Mouse (Mus musculus) lung, adult 2 months (tissue): ENCODE results near the gene Celsr1. TPM values are rescaled to one million over a fixed set of nuclear protein-coding genes. Genes with fewer than 3 reads are reported as not detected.
"Not testable (repeated sequence)": the region's sequence is repeated elsewhere in the genome, so short reads cannot be mapped to it uniquely, and the experiment has no call there.

ENCODE experiments used
- DNase-seq: peaks from one replicate; pipeline ENCODE4 v3.0.0; 2022
- H3K4me1 ChIP-seq: fragments of 200-500 bp; 2 replicates; pipeline ENCODE4 v1.6.1; 2011; ENCODE audit warnings: low read length; ENCODE audit not compliant: control insufficient read depth, insufficient read depth
- H3K4me3 ChIP-seq: fragments of 200-500 bp; replicated peaks from 2 replicates; pipeline ENCODE3; 2011; ENCODE audit warnings: low read depth, mild to moderate bottlenecking, control low read depth, low read length; ENCODE audit errors: extremely low read depth
- CTCF ChIP-seq: fragments of 200-500 bp; IDR thresholded peaks from 2 replicates; pipeline ENCODE4 v1.5.1; 2011; ENCODE audit warnings: mild to moderate bottlenecking, low read length, control low read depth; ENCODE audit not compliant: insufficient read depth
- POLR2A ChIP-seq: fragments of 200-500 bp; IDR thresholded peaks from 2 replicates; pipeline ENCODE4 v1.6.1; 2011; ENCODE audit warnings: low read depth, mild to moderate bottlenecking, control low read depth, low read length, borderline replicate concordance; ENCODE audit errors: extremely low read depth
- whole genome bisulfite sequencing: fragments of 180-500 bp; shearing (Covaris S2); methylation state at CpG from one replicate; pipeline ENCODE4 v1.1.7; 2018; 5-methylcytosine and 5-hydroxymethylcytosine counted together
- polyA plus RNA-seq: library from polyadenylated mRNA; depleted of rRNA; stranded (reverse); fragments of >200 nt; gene quantifications from 2 replicates; pipeline ENCODE4 v1.2.3, GENCODE M21; 2012

Gene Celsr1
- polyA plus RNA-seq, 1 experiment, result 16.0 TPM

DNA sequence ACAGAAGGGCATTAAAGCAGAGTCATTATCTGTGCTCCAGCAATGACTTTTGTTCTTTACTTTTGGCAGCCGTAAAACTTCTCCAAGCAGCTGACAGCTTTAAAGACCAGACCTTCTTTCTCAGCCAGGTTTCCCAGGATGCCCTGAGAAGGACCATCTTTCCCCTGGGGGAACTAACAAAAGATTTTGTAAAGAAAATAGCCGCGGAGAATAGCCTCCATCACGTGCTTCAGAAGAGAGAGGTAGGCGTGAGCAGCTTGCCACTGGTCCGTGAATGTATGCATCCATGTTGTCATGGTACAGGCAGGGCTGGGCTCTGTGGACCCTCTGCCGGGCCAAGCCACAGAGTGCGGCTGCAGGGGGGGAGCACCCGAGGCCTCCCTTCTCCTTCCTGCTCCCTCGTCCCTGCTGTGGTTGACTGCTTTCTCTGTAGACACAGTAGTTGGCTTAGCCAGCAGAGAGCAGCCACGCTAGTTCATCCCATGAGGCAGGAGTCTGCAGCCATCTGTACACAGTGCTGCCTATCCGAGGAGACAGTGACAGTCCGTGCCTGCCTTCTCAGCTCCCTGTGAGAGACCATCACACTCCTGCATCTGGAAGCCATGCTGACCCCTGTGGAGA lies 141.0 kb downstream of the Celsr1 start:
- H3K4me1 ChIP-seq, result no peaks in the 10 kb centered on the region
- TF ChIP-seq CTCF (no peak), POLR2A (no peak)
- H3K4me3 ChIP-seq, result no peak overlapping the region
- WGBS, result 88% methylated on average over 13 of the region's 13 CpGs
- no peak for DNase-seq

DNA sequence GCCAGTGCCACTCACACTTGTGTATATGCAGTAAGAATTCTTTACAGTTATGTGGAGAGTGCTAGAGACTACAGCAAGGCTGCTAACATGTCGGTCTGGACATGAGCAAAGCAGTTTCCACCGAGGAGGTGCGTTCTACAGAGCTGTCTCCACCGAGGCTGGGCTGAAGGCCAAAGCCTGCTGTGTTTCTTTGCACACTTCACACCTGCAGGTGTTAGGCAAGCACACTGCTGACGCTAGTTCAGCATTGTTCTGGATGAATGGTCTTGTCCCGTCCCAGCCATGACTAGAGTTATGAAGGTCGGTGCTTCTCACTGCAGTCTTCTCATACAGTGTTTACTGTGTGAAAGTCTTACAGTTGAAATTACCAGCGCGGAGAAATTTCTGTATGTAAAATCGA lies 141.6 kb downstream of the Celsr1 start:
- TF ChIP-seq CTCF, result no peak
- no peak for TF ChIP-seq POLR2A
- no peak for DNase-seq
- no peak overlapping the region for H3K4me3 ChIP-seq
- H3K4me1 ChIP-seq, result no peaks in the 10 kb centered on the region
- WGBS, result 65% methylated on average over 10 of the region's 10 CpGs

DNA sequence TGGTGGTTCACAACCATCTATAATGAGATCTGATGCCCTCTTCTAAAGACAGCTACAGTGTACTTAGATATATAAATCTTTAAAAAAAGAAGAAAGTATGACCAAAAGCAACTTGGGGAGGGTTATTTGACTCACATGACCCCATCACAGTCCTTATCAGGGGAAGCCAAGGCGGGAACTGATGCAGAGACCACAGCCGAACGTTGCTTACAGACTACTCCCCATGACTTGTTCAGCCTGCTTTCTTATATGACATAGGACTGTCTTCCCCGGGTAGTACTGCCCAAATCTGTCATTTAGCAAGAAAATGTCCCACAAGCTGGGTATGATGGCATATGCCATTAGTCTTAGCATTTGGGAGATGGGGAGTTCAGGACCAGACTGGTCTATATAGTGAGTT lies 144.3 kb downstream of the Celsr1 start:
- WGBS, result 90% methylated on average over 4 of the region's 4 CpGs
- DNase-seq, result no peak
- Histone ChIP-seq H3K4me1 (no peaks in the 10 kb centered on the region), H3K4me3 (no peak overlapping the region)
- no peak for TF ChIP-seq POLR2A

DNA sequence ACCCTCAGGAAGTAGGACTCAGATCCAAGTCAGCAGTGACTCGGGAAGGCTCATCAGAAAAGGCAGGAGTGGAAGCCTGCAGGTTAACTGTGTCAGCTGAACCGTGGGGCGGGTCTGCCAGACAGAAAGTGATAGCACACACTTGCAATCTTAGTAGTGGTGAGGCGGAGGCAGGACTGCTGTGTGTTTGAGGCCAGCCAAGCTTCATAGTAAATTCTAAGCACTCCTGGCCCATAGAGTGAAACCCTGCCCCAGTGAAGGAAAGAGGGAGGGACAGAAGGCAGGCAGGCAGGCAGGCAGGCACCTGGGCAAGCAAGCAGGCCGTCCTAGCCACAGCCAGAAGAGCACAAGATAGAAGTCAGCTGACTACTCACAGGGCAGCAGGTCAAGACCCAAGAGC lies 148.0 kb downstream of the Celsr1 start:
- no peaks in the 10 kb centered on the region for H3K4me1 ChIP-seq
- H3K4me3 ChIP-seq, result no peak overlapping the region
- no peak for TF ChIP-seq CTCF
- no peak for TF ChIP-seq POLR2A
- DNase-seq, result no peak
- 81% methylated on average over 5 of the region's 5 CpGs for WGBS

DNA sequence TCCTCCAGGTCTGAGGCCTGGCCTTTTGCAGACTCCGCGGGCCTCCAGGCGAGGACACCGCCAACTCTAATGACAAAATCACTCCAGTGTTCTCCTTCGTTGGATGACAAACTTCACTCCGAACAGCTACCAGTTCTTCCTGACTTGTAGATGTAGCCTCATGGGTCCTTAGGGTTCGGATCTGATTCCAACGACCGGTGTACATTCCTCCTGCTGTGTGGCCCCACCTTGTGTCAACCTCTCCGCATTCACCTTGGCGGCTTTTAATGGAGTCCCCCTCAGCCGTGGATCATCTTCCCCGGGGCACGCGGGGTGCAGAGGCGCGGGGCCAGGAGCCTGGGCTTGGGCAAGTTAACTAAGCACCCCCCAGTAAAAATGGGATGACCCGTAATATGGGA lies 154.1 kb downstream of the Celsr1 start:
- TF ChIP-seq CTCF, result no peak
- Histone ChIP-seq H3K4me1 (peaks cover 6% of the 10 kb centered on the region; the same call in 1 of the 2 replicates), H3K4me3 (peak overlapping the region; percentile 82)
- DNase-seq, result no peak
- 1% methylated on average over 18 of the region's 18 CpGs for WGBS

DNA sequence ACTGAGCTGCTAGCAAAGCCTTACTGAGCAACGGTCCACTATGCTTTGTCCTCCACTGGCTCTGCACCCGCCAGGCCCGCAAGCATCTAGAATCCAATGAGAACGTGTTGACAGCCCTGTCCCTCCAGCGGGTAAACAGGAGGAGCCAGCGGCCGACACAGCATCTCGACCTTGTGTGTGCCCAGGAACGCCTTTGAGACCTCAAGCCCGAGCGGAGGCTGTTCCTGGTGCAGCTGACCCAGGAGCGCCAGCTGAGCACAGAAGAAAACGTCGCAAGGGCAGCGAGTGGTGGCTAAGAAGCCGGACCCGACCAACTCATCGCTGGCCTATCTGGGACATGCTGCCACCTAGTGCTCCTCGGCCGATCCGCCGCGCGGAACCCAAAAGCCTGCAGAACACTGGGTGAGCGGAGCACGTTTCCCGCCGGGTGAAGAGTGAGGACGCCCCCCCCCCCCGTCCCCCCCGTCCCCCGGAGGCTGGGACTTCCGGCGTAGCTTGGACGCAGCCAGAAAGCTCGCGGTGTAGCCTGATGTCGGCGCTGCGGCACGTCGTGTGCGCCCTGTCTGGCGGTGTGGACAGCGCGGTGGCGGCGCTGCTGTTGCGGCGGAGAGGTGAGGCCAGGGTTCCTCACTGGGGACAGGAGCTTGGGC lies 154.6 kb downstream of the Celsr1 start, which contains the start of gene Trmu:
Gene Trmu (plus strand): TSS at position 465 of the 650 bp plus-strand sequence.
- Histone ChIP-seq H3K4me1 (peaks cover 6% of the 10 kb centered on the region; the same call in 1 of the 2 replicates), H3K4me3 (peak within 1 kb of the TSS; percentile 82)
- peak; percentile 77; the same call in 1 of the 2 replicates for TF ChIP-seq POLR2A
- peak; percentile 59 for TF ChIP-seq CTCF
- DNase-seq, result peak; percentile 85
- WGBS, result under 1% methylated on average over 50 of the region's 50 CpGs

DNA sequence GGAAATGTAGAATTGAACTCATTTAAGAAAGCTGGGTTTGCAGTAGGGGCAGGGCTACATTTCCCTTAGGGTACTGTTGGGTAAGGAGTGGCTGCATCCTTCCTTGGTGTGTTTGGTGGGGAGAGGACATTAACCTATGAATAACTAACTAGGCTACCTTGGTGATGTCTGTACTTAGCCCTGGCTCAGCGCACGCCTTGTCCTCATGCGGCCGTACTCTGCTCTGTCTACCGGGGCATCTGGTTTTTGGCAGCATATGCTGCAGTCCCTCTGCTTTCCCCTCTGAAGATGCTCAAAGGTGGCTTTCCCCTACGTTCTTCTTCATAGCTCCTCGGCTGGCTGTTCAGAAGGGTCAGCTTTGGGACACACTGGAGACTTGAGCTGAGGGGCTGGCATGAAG lies 156.2 kb downstream of the Celsr1 start:
- no peak overlapping the region for H3K4me3 ChIP-seq
- 95% methylated on average over 7 of the region's 7 CpGs for WGBS
- H3K4me1 ChIP-seq, result peaks cover 6% of the 10 kb centered on the region; the same call in 1 of the 2 replicates
- TF ChIP-seq CTCF (no peak), POLR2A (no peak)
- no peak for DNase-seq

DNA sequence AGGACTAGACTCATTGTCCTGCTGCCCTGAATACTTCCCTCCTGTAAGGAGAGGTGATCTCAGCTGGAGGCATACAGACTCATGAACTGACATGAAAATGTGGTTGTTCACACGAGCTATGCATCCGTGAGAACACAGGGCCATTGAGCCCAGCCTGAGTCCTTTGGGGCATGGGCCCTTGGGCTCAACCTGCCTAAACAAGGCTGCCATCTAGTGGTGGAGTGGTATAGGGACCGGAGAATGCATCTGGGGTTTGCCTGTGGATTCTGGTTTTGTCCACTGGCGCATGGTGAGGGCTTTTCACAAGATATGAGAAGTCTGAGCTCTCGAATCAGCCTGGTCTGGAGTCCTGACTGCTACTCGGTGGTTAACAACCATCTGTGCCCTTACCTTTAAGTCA lies 165.9 kb downstream of the Celsr1 start:
- no peak for TF ChIP-seq POLR2A
- peak; percentile 97 for TF ChIP-seq CTCF
- DNase-seq, result peak; percentile 67
- no peak overlapping the region for H3K4me3 ChIP-seq
- WGBS, result 39% methylated on average over 6 of the region's 6 CpGs
- no peaks in the 10 kb centered on the region for H3K4me1 ChIP-seq

DNA sequence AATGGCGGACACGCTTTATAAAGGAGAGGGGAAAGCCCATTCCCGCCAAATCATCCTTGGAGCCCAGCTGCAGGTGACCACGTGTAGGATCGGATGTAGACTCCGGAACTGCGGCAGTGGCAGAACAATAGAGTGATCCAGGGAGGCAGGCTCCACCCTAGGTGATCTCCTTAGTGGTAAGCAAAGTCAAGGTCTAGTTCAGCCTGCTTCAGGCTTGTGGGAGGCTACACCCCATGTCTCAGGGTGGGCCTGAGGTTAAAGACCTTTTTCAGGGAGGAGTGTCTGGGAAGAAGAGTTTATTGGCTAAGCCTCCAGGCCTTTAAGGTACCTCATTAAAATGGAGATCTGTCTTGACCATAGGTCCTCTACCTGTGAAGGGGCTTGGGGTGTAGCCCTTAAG lies 167.7 kb downstream of the Celsr1 start:
- 90% methylated on average over 7 of the region's 7 CpGs for WGBS
- not testable (repeated sequence) for H3K4me3 ChIP-seq, DNase-seq, H3K4me1 ChIP-seq

DNA sequence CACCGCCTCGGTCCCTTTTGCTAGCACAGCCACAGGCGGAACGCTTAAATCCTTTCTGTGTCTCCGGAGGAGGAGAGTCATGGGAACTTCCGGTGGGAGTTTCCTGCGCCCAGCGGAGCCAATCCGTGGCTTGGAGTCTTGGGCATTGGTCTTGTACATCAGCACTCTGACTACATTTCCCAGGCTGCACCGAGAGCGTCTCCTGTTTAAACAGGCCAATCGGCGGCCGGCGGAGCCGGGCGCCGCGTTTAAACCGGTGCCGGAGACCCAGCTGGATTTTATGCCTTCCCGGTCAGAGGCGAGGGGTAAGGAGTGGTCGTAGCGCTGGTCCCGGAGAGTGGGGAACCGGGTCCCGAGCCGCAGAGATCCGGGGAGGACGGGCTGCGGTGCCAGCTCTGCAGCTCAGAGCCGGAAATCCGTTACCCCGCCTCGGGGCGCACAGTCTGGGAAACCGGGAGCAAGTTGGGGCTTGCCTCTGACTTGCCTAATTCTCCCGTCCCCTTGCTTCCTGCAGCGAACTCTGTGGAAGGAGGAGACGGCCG lies 174.0 kb downstream of the Celsr1 start, which contains the start of gene Gtse1:
Gene Gtse1 (plus strand): TSS at position 256 of the 542 bp plus-strand sequence.
- H3K4me1 ChIP-seq, result no peaks in the 10 kb centered on the region
- H3K4me3 ChIP-seq, result peak within 1 kb of the TSS; percentile 72
- WGBS, result under 1% methylated on average over 42 of the region's 42 CpGs
- TF ChIP-seq POLR2A (peak; percentile 76; the same call in 1 of the 2 replicates), CTCF (no peak)
- peak; percentile 93 for DNase-seq
